Mouse (Mus musculus) heart, embryonic 13.5 days (tissue): ENCODE results near the gene Lrrn4. TPM values are rescaled to one million over a fixed set of nuclear protein-coding genes. Genes with fewer than 3 reads are reported as not detected.

Source experiments
- polyA plus RNA-seq: library from polyadenylated mRNA; unstranded; fragments of >200 nt; fragmentation: Nextera tagmentation; extraction: Ambion mirVana; gene quantifications from 2 replicates; pipeline ENCODE4 v1.2.1, GENCODE M21; 2015

Gene Lrrn4
- polyA plus RNA-seq, 1 experiment from 2014 or later, result 18.3 TPM

Other genes starting within 250 kb of the Lrrn4 start
- gene Shld1, start 194.0 kb downstream of the Lrrn4 start, polyA plus RNA-seq, result 13.4 and 14.9 TPM in 2 replicates
- 0.53 and 1.4 TPM in 2 replicates for gene Chgb, start 99.6 kb downstream of the Lrrn4 start, polyA plus RNA-seq
- 19.3 and 20.1 TPM in 2 replicates for gene Trmt6, start 64.8 kb downstream of the Lrrn4 start, polyA plus RNA-seq
- gene Mcm8, start 64.8 kb downstream of the Lrrn4 start, polyA plus RNA-seq, result 10.4 and 12.0 TPM in 2 replicates
- 9.0 and 9.8 TPM in 2 replicates for gene Crls1, start 34.2 kb downstream of the Lrrn4 start, polyA plus RNA-seq
- gene Fermt1, start 65.0 kb upstream of the Lrrn4 start, polyA plus RNA-seq, result 0.13 and 0.88 TPM in 2 replicates